15 mouse cellular contexts compared by ENCODE assay signal in the genomic region with DNA sequence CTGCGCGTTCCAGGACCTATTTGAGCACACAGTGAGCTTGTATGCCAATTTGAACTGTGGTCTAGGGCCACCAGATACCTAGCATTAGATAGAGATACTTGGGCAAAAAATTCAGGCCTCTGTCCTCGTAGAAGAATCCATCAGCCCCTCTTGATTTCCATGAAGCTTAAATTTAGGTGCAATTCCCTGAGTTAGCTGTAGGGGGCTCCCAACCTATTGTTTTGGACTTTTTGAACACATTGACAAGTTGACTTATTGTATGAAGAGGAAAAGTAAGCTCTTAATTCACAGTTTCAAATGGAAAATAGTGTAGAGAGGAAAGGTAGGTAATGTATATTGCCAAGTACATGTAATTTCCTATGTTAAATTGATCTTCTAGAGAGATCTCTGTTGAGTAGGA.
A peak's percentile ranks its signal among the peaks of the same experiment; 100 is the strongest.
DNase-seq lines count a peak whose midpoint lies in the region; ATAC-seq and TF ChIP-seq lines count a peak whose summit lies in the region.
"Had no signal": no experiment of that assay in that cellular context is flagged by ENCODE, and none has a peak within 500 bp of the region (broad histone marks: within the 10 kb centered on the region; RNA-seq: fewer than 3 reads in every experiment).

No protein-coding gene starts in this region.

- in situ Hi-C loops in ES-E14 (cut with MboI; ENCODE audit: low sequenced_read_pairs in 2 of 2, unreplicated experiment in 2 of 2) = no loop called here

- no peaks in the 10 kb centered on the region for H3K4me1 ChIP-seq in ES-E14 (ENCODE audit: control insufficient read depth in 2 of 2, insufficient read depth in 2 of 2, low read length in 2 of 2, poor library complexity in 1 of 2)
- H3K4me1 ChIP-seq: heart, embryonic 12.5 days had no signal

- peak; percentile 5 for DNase-seq in CD4-positive, CD25-positive, alpha-beta regulatory T cell, adult 2 months (ENCODE audit: low read depth, low spot score)
- DNase-seq in layer of hippocampus, adult 2 months (ENCODE audit: low spot score in 2 of 2) = no peak
- no peak for DNase-seq in layer of hippocampus, postnatal 14 days (ENCODE audit: low spot score in 2 of 2)
- DNase-seq in ES-E14 (ENCODE audit: low read depth, low spot score) = peak; percentile 31
- DNase-seq in c-Kit-positive CD71-positive TER-119-positive erythroid progenitor cells, embryonic 14.5 days (ENCODE audit: low spot score) = peak; percentile 1
- DNase-seq in gastrocnemius, adult 18-20 months (ENCODE audit: low spot score) = no peak
- DNase-seq in B cell, adult 2 months = no peak
- DNase-seq: adrenal gland, postnatal 14 days; forebrain, postnatal 0 days; gastrocnemius, postnatal 14 days; midbrain, embryonic 14.5 days had no signal

- no peak overlapping the region for H3K9ac ChIP-seq in ES-E14 (ENCODE audit: insufficient read depth, low read depth, low read length, poor library complexity, severe bottlenecking)
- H3K9ac ChIP-seq: forebrain, postnatal 0 days; heart, embryonic 12.5 days had no signal

- peak; percentile 56 for TF ChIP-seq CTCF in layer of hippocampus, adult 2 months (conservative IDR thresholded peaks at IDR 0.05)

- no peaks in the 10 kb centered on the region for H3K9me3 ChIP-seq in ES-E14 (ENCODE audit: control insufficient read depth, insufficient read depth, low read depth, low read length)
- H3K9me3 ChIP-seq: heart, embryonic 12.5 days had no signal

- H3K4me3 ChIP-seq in layer of hippocampus, adult 2 months = no peak overlapping the region
- no peak overlapping the region for H3K4me3 ChIP-seq in ES-E14 (ENCODE audit: insufficient read depth in 1 of 2, low read depth in 1 of 2, low read length in 2 of 2, poor library complexity in 1 of 2, severe bottlenecking in 1 of 2)
- H3K4me3 ChIP-seq: erythroblast, embryonic 14.5 days; heart, embryonic 12.5 days had no signal

- H3K27ac ChIP-seq in layer of hippocampus, adult 2 months = no peak overlapping the region
- no peak overlapping the region for H3K27ac ChIP-seq in ES-E14 (ENCODE audit: insufficient read depth, low read depth, low read length, poor library complexity, severe bottlenecking)

- ATAC-seq in CD4-positive, CD25-positive, alpha-beta regulatory T cell, adult 4 months = no peak
- ATAC-seq: forebrain, postnatal 0 days; inflammation-experienced regulatory T-cells, adult 6 months had no signal

- no peaks in the 10 kb centered on the region for H3K36me3 ChIP-seq in ES-E14 (ENCODE audit: control insufficient read depth, insufficient read depth, low read length, poor library complexity, severe bottlenecking)
- H3K36me3 ChIP-seq: heart, embryonic 12.5 days had no signal

TF ChIP-seq in ES-E14, 5 proteins besides CTCF, POLR2A, EP300 and RAD21:
- TF ChIP-seq HCFC1 (IDR thresholded peaks at IDR 0.05; ENCODE audit: borderline replicate concordance, insufficient read depth, low read length) (no peak), MAFK (IDR thresholded peaks at IDR 0.05; ENCODE audit: insufficient read depth, low read depth, low read length) (no peak), ZNF384 (IDR thresholded peaks at IDR 0.05; ENCODE audit: low read depth, low read length) (no peak), ZC3H11A (IDR thresholded peaks at IDR 0.05; ENCODE audit: borderline replicate concordance, low read depth, low read length) (no peak), CHD2 (IDR thresholded peaks at IDR 0.05; ENCODE audit: low read depth, low read length) (no peak)

Comparison
In these comparisons a context has a peak if more than half of its experiments do, and no peak if none do; other contexts are left out.
1. DNase-seq: peak in CD4-positive, CD25-positive, alpha-beta regulatory T cell, adult 2 months (single experiment), ES-E14 (single experiment) and c-Kit-positive CD71-positive TER-119-positive erythroid progenitor cells, embryonic 14.5 days (single experiment); none in layer of hippocampus, adult 2 months (0 of 2), layer of hippocampus, postnatal 14 days (0 of 2), gastrocnemius, adult 18-20 months (single experiment) and B cell, adult 2 months (0 of 2).